Mouse (Mus musculus) adrenal gland, adult 2 months (tissue): ENCODE measurements around the gene Slc38a3. TPM values are rescaled to one million over a fixed set of nuclear protein-coding genes. Genes with fewer than 3 reads are reported as not detected.

Experiments
- DNase-seq: peaks from one replicate; pipeline ENCODE4 v3.0.0; 2021
- polyA plus RNA-seq: library from polyadenylated mRNA; depleted of rRNA; stranded (reverse); fragments of >200 nt; gene quantifications from 2 replicates; pipeline ENCODE4 v1.2.3, GENCODE M21; 2012
- total RNA-seq, 2 experiments: library from RNA; stranded (reverse); gene quantifications; 2 replicates each; pipeline ENCODE4 v1.2.3; 2021

Slc38a3 gene
- total and polyA plus RNA-seq, 3 experiments, result 0.48 to 4.1 (median 2.7) TPM

DNA sequence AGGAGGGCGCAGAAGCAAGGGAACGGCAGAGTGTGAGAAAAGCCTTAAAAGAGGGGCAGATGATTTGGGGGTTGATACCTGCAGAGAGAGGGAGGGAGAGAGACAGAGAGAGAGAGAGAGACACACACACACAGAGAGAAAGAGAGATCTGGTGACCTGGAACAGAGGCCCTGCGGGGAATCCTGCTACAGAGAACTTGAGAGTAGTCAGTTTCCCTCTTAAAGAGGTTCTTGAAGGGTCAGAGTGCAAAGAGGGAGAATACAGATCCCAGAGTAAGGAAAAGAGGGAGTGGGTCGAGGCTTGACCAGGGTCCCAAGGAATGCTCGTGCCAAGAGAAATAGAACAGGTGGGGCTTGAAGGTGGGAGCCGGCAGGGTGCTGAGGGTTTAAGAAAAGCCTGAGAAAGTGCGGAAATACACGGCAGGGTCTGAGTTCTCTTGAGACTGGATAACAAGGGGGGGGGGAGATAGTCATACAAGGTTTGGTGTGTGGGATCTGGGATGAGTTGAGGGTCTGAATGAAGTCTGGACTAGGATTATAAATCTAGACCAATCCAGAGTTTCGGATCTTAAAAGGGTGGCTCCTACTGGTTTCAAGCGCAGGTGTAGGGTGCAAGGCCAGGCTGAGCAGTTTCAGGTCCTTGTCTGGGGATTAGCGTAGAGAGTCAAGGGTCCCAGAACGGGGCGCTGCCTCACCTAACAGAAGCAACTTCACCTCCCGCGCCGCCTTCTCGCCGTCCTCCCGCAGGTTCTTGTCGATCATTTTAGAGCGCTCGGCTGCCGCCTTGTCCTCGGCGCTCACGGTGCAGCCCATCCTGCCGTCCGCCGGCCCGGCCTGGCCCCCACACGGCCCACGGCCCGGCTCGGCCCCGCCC is 34.7 kb downstream of the Slc38a3 start:
- DNase-seq, result no peak

- peak; percentile 61 for DNase-seq
Observed at GRCm38 (mm10) chr9:107633661-107634405, 35.5 kb downstream of the Slc38a3 start.

- DNase-seq, result peak; percentile 91
Observed at GRCm38 (mm10) chr9:107633091-107633660, 36.2 kb downstream of the Slc38a3 start.

GRCm38 (mm10) chr9:107632478-107632877 is 36.9 kb downstream of the Slc38a3 start:
- DNase-seq, result peak; percentile 69

DNA sequence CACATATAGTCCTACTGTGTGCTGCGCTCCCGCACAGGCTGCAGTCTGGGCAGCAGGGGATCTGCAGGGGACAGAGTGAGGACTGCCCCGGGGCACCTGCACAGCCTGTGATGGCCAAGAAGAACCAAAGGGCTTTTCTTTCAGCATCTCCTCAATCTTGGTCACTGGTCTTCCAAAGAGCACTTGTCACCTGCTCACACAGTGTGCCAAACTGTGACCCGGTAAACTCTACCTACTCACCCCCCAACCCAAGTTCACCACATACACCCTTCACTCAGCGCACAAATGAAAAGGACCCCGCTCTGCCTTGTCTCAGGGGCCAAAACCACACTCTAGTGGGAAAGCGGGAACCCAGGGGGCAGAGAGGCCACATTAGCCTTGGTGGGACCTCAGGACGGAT is 37.5 kb downstream of the Slc38a3 start:
- no peak for DNase-seq

- no peak for DNase-seq
Observed at GRCm38 (mm10) chr9:107631311-107631826, 38.0 kb downstream of the Slc38a3 start.

- no peak for DNase-seq
Observed at GRCm38 (mm10) chr9:107630576-107630975, 38.8 kb downstream of the Slc38a3 start.

DNA sequence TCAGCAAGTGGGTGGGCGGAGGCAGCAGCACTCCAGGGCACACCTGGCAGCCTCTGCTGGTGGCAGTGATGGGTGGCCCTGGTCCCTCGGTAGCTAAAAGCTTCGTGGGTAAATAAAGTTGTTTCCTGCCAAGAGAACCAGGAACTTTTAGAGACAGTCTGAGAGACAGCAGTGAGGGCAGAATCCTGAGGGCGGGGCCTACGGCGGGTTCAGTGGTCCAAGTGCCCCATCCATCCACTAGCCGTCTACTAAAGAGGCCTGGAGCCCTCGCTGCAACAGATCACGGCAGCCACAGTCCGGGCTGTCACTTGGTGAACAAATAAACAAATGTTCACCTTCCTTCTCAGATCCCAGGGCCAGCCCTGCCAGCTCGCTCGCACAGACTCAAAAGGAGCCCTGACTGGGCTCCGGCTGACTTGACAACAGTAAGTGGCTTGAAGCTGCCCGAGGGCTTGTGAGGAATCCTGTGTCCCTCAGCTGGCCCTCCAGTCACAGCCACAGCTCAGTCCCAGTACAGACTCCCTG is 39.4 kb downstream of the Slc38a3 start:
- peak; percentile 8 for DNase-seq

GRCm38 (mm10) chr9:107629411-107629730 is 40.0 kb downstream of the Slc38a3 start:
- DNase-seq, result no peak

- peak; percentile 65 for DNase-seq
Observed at GRCm38 (mm10) chr9:107628721-107629410, 40.5 kb downstream of the Slc38a3 start.

- DNase-seq, result no peak
Observed at GRCm38 (mm10) chr9:107627387-107628255, 41.7 kb downstream of the Slc38a3 start.

DNA sequence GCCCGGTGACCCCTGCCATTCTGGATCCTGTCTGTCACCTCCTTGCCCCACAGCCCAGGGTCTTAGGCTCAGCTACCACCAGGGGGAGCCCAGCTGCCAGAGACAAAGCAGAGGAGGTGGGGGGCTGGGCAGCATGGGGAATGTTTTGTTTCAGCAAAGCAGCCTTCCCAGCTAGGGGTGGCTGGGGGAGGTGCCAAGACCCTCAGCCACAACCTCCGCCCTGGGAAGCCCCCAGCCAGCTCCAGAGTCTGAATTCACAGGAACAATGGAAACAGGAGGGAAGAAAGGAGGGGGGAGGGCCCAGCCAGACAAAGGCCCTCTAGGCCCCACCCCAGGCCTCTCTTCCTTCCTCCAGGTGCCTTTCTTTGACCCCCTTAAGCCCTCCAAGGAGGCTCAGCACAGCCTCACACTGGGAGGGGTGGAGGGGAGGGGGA is 42.5 kb downstream of the Slc38a3 start:
- DNase-seq, result peak; percentile 75

DNA sequence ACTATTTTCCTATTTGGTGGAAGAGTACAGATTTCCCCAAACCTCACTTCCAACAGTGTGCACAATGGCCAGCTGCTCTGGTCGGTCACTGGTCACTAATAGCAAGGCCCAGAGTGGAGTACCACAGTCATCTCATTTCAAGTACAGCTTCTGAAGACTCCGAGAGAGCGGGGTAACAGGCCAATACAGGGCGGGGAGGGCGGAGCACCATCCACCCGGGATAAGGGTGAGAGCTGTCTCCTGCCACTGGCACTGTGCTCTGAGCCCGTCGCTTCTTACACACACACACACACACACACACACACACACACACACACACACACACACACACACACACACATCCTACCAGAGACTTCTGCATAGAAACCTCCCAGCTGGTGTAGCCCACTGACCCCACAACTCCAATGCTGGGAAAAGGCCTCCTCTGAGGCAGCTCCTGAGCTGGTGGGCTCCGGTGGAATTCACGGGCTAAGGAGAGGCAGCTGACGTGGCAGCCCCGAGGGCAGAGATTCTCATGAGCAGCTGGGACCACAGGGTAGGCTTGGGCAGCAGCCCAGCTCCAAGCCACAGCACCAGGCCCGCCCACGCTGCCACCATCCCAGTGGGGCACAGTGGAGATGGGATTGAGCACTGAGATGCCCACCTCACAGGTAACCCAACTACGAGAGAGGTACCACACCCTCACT is 43.0 kb downstream of the Slc38a3 start:
- no peak for DNase-seq

GRCm38 (mm10) chr9:107625351-107626128 is 43.8 kb downstream of the Slc38a3 start:
- no peak for DNase-seq

DNA sequence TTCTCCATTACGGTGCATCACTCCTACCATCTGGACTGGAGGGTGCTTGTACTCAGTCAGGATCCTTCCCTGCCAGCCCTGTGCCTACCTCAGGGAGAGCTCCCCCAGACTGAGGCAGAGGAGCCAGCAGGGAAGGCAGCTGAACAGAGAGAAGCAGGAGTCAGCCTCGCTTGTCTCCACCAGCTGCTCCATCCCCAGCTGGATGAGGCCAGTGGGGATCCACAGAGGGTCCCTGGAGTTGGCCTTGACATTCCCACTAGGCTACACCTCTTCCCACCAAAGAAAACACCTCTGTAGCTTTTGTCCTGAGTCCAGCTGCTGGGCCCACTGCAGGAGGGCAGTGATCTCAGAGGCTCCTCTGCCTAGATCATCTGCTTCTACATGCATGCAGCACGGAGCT is 44.4 kb downstream of the Slc38a3 start:
- DNase-seq, result no peak

- peak; percentile 44 for DNase-seq
Observed at GRCm38 (mm10) chr9:107624539-107624938, 44.8 kb downstream of the Slc38a3 start.

DNA sequence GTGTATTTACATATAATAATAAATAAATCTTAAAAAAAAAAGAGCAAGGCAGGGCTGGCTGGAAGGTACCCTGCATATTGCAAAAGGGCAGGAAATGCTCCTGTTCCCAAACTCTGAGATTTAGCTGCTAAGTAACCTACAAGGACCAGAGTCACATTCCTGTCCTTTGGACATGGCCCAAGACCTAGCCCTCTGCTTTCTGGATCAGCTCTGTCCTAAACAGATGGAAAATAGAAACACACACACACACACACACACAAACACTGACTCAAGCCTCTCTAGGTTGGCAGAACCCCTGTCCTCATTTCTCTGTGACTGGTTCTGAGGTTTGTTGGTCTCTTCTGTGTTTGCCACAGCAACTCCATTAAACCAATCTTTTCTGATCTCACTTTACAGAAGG is 48.4 kb downstream of the Slc38a3 start:
- no peak for DNase-seq

- peak; percentile 72 for DNase-seq
Observed at GRCm38 (mm10) chr9:107619546-107619879, 49.8 kb downstream of the Slc38a3 start.

GRCm38 (mm10) chr9:107618778-107619545 is 50.4 kb downstream of the Slc38a3 start:
- peak; percentile 59 for DNase-seq
